Mouse (Mus musculus): ENCODE results near the gene Spink8.

Spink8 gene

DNA sequence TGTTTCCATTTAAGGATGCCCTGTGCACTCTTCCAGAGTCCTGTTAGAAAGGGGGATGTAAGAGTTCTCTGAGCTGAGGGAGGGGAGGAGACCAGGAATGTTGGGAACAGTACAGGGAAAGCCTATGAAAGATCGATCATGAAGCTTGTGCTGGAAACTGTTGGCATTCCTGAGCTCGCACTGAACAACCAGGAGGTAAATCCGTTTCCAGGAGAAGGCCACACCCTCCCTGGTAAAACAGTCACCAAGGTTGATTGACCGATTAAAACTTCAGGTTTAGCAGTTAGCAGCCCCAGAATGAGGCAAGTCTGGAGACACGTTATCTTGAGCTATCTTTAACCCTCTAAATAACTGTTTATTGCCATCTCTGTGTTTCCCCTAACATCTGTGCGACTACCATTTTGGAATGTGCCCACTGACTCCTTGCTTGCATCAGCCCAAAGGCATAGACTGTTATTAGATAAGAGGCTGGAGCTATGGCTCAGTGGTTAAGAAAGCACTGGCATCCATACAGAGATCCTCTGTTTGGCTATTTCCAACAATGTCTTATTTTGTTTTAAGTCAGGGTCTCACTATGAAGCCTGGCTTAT is 59.0 kb downstream of the Spink8 start:
- in situ Hi-C loops (cut with MboI, MseI), result no loop called here

DNA sequence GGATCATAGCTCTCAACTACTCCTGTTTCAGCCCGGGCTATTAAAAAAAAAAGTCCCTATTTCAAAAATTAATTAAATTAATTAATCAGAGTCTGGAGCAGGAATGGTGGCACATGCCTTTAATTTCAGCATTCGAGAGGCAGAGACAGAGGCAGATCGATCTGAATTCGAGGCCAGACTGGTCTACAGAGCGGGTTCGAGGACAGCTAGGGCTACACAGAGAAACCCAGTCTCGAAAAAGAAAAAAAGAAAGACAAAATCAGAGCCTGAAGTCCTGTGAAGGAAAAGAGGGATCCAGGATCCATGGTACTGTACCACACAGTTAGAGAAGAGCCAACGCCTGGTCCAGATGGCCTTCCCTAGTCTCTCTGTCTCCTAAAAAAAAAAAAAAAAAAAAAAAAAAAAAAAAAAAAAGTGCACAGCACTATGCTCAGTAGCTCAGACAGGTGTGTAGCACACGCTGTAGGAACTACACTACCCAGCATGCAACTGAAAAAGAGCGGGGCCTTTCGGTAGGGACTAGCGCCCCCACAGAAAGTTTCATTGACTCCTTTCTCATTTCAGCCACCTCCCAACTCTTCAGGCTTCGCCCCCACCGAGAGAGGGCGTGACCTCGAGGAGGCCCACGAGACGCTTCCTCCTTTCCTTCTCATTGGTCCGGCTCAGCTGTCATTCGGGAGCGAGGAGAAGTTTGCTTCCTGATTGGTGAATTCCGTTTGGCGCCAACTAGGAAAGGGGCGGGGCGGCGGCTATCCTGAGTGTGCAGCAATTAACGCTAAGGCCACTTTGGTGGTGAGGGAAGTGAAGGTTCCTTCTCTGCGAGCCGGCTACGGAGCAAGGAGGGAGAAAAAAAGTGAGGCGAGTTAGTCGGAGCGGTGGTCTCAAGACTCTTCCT is 63.0 kb downstream of the Spink8 start, which contains the start of gene Cdc25a:
Cdc25a (plus strand) TSS at position 783 of the 895 bp plus-strand sequence.
- in situ Hi-C loops (cut with MboI, MseI), result no loop called here

DNA sequence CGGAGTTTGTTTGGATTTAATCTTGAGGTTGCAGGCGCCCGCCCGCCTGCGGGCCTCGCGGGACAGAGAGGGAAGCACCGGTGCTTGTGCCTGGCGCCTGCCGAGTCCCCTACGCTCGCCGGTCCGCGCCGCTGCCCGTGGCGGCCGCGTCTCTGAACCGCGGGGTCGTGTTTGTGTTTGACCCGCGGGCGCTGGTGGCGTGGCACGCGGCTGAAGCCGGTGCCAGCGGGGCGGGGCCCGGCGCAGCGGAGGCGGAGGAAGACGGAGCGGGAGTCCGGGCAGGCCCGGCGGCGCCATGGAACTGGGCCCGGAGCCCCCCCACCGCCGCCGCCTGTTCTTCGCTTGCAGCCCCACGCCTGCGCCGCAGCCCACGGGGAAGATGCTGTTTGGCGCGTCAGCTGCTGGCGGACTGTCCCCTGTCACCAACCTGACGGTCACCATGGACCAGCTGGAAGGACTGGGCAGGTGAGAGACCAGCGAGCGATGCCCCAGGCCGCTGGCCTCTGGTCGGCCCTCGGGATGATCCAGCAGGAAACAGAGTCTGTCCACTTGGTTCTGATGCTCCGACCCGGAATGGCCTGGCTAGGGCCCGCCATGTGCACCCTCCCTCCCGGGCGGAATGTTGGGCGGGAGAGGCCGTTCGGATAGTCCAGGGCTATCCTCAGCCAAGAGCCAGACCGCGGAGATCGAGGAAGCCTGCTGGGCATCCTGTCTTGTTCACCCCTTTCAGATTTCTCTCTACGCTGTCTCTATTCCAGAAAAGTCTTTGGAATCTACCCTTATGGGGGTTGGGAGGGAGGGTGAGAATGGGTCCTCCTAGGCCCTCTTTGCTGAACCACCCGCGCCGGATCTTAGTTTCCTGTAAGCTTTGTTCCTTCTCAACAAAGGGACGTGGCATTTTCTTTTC is 63.9 kb downstream of the Spink8 start:
- in situ Hi-C loops (cut with MboI, MseI), result no loop called here
